Mouse (Mus musculus) brain, embryonic 14.5 days (tissue): ENCODE data around the gene Cxadr.

Experiments used
- CTCF ChIP-seq: fragments of 200-500 bp; IDR thresholded peaks from 2 replicates; pipeline ENCODE4 v1.5.1; 2012; ENCODE audit warnings: inconsistent platforms, mild to moderate bottlenecking, moderate library complexity, borderline replicate concordance; ENCODE audit not compliant: insufficient read depth, insufficient read length; ENCODE audit errors: extremely low read depth
- POLR2A ChIP-seq: fragments of 200-500 bp; IDR thresholded peaks from 2 replicates; pipeline ENCODE4 v1.6.1; 2012; ENCODE audit warnings: mild to moderate bottlenecking, inconsistent platforms, borderline replicate concordance; ENCODE audit not compliant: poor library complexity, insufficient read depth, insufficient read length, severe bottlenecking; ENCODE audit errors: extremely low read depth

DNA sequence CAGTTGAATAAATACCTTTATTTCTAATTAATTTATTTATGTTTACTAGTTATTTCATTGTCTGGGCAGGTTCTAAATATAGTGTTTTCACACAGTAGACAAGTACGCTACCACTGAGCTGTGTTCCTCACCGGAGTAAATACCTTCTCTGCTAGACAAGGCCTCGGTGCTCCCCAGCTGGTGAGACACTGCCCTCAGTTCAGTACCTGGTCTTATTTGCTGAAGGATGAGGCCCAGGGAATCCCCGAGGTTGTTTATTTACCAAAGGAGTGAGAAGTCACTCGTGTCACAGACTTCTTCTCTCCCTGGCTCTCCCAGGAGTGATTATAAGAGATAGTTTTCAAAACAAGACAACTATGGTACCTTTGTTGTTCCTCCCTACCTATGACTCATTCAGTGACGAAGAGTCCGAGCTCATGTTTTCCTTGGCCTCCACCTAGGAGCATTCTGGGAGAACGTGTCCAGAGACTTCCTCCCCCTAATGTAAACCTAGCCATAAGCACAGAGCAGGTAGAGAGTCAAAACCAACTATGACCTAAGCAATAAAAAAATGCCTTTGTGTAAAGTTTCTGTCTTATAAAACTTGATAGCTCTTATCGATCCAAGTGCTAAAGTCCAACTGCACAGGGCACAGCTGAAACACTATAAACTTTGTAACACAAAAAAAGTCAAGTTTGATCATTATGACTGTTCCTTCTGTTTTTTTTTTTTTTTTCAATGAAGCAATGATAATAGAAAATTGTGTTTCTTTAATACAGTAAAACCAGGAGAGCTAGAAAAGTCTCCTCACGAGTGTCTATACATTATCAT is 41.0 kb upstream of the Cxadr start:
- TF ChIP-seq POLR2A = no peak
- no peak for TF ChIP-seq CTCF
